Mouse (Mus musculus): Measurements from ENCODE around the gene Cdh26. TPM values are rescaled to one million over a fixed set of nuclear protein-coding genes. Genes with fewer than 3 reads are reported as not detected.

The Cdh26 gene
- polyA plus RNA-seq, 1 experiment from 2014 or later: 0.16 TPM

GRCm38 (mm10) chr2:178420576-178420975, 9.8 kb upstream of the Cdh26 start:
- Histone ChIP-seq H3K4me3 (no peak overlapping the region), H3K27me3 (no peaks in the 10 kb centered on the region), H3K9me3 (no peaks in the 10 kb centered on the region), H3K4me1 (replicated peaks) (peaks cover 30% of the 10 kb centered on the region), H3K9ac (no peak overlapping the region), H3K27ac (no peak overlapping the region), H3K4me2 (no peak overlapping the region), H3K36me3 (peaks cover 5% of the 10 kb centered on the region)
- WGBS: 86% methylated on average over 9 of the region's 9 CpGs
- ATAC-seq (ENCODE audit: low FRiP score): no peak

- 45% methylated on average over 5 of the region's 6 CpGs for WGBS
- Histone ChIP-seq H3K27me3 (no peaks in the 10 kb centered on the region), H3K4me3 (no peak overlapping the region), H3K9me3 (no peaks in the 10 kb centered on the region), H3K4me1 (replicated peaks) (peaks cover 25% of the 10 kb centered on the region), H3K4me2 (no peak overlapping the region), H3K36me3 (peaks cover 5% of the 10 kb centered on the region), H3K9ac (no peak overlapping the region), H3K27ac (0 out of 2 replicates have a peak overlapping the region, but pooled peaks have one; percentile 64)
- 0 out of 2 replicates have a peak, but pooled peaks have one; percentile 32 for ATAC-seq (ENCODE audit: low FRiP score)
These were observed 8.7 kb upstream of the Cdh26 start for GRCm38 (mm10) chr2:178421603-178422002.

GRCm38 (mm10) chr2:178422186-178422585, 8.1 kb upstream of the Cdh26 start:
- no peak overlapping the region for H3K4me2 ChIP-seq
- H3K4me3 ChIP-seq: no peak overlapping the region
- H3K36me3 ChIP-seq: peaks cover 5% of the 10 kb centered on the region
- H3K27me3 ChIP-seq: no peaks in the 10 kb centered on the region
- H3K27ac ChIP-seq: peak overlapping the region; percentile 64
- H3K4me1 ChIP-seq (replicated peaks): peaks cover 22% of the 10 kb centered on the region
- no peak overlapping the region for H3K9ac ChIP-seq
- ATAC-seq (ENCODE audit: low FRiP score): no peak
- H3K9me3 ChIP-seq: no peaks in the 10 kb centered on the region
- WGBS: 53% methylated on average over 2 of the region's 3 CpGs

- H3K9ac ChIP-seq: no peak overlapping the region
- no peak overlapping the region for H3K4me3 ChIP-seq
- no peak overlapping the region for H3K27ac ChIP-seq
- WGBS: 81% methylated on average over 5 of the region's 5 CpGs
- no peak overlapping the region for H3K4me2 ChIP-seq
- no peaks in the 10 kb centered on the region for H3K9me3 ChIP-seq
- H3K4me1 ChIP-seq (replicated peaks): peaks cover 22% of the 10 kb centered on the region
- H3K36me3 ChIP-seq: no peaks in the 10 kb centered on the region; the same call in 1 of the 2 replicates
- H3K27me3 ChIP-seq: no peaks in the 10 kb centered on the region
- ATAC-seq (ENCODE audit: low FRiP score): no peak
These were observed 7.1 kb upstream of the Cdh26 start for GRCm38 (mm10) chr2:178423223-178423622.

GRCm38 (mm10) chr2:178426229-178426628, 4.1 kb upstream of the Cdh26 start:
- no peak overlapping the region for H3K4me3 ChIP-seq
- H3K27ac ChIP-seq: no peak overlapping the region
- no peak overlapping the region for H3K9ac ChIP-seq
- peaks cover 19% of the 10 kb centered on the region for H3K4me1 ChIP-seq (replicated peaks)
- ATAC-seq (ENCODE audit: low FRiP score): no peak; the same call in 1 of the 2 replicates
- no peaks in the 10 kb centered on the region for H3K27me3 ChIP-seq
- 39% methylated on average over 4 of the region's 4 CpGs for WGBS
- H3K4me2 ChIP-seq: no peak overlapping the region
- no peaks in the 10 kb centered on the region for H3K9me3 ChIP-seq
- H3K36me3 ChIP-seq: no peaks in the 10 kb centered on the region

GRCm38 (mm10) chr2:178427181-178427580, 3.1 kb upstream of the Cdh26 start:
- no peak overlapping the region for H3K4me3 ChIP-seq
- WGBS: 89% methylated on average over 5 of the region's 5 CpGs
- no peak for ATAC-seq (ENCODE audit: low FRiP score)
- H3K27me3 ChIP-seq: no peaks in the 10 kb centered on the region
- H3K4me1 ChIP-seq (replicated peaks): peaks cover 14% of the 10 kb centered on the region
- no peaks in the 10 kb centered on the region for H3K36me3 ChIP-seq
- no peaks in the 10 kb centered on the region for H3K9me3 ChIP-seq
- H3K27ac ChIP-seq: no peak overlapping the region
- no peak overlapping the region for H3K9ac ChIP-seq
- no peak overlapping the region for H3K4me2 ChIP-seq

- Histone ChIP-seq H3K4me1 (replicated peaks) (peaks cover 6% of the 10 kb centered on the region), H3K4me3 (no peak overlapping the region), H3K9ac (no peak overlapping the region), H3K27ac (no peak overlapping the region), H3K4me2 (no peak overlapping the region), H3K36me3 (no peaks in the 10 kb centered on the region), H3K27me3 (no peaks in the 10 kb centered on the region), H3K9me3 (no peaks in the 10 kb centered on the region)
- no peak for ATAC-seq (ENCODE audit: low FRiP score)
- WGBS: 84% methylated on average over 9 of the region's 9 CpGs
These were observed 2.1 kb upstream of the Cdh26 start for GRCm38 (mm10) chr2:178428183-178428582.

GRCm38 (mm10) chr2:178428676-178429075, 1.7 kb upstream of the Cdh26 start:
- H3K27me3 ChIP-seq: no peaks in the 10 kb centered on the region
- H3K4me3 ChIP-seq: no peak overlapping the region
- WGBS: 87% methylated on average over 4 of the region's 4 CpGs
- no peak overlapping the region for H3K9ac ChIP-seq
- H3K9me3 ChIP-seq: no peaks in the 10 kb centered on the region
- no peak overlapping the region for H3K4me2 ChIP-seq
- H3K4me1 ChIP-seq (replicated peaks): peaks cover 4% of the 10 kb centered on the region
- no peaks in the 10 kb centered on the region for H3K36me3 ChIP-seq
- no peak overlapping the region for H3K27ac ChIP-seq
- ATAC-seq (ENCODE audit: low FRiP score): no peak

- Histone ChIP-seq H3K4me2 (no peak overlapping the region), H3K4me1 (replicated peaks) (peaks cover 4% of the 10 kb centered on the region), H3K9me3 (no peaks in the 10 kb centered on the region), H3K27me3 (no peaks in the 10 kb centered on the region), H3K27ac (no peak overlapping the region), H3K4me3 (no peak overlapping the region), H3K9ac (no peak overlapping the region), H3K36me3 (no peaks in the 10 kb centered on the region)
- WGBS: 82% methylated on average over 6 of the region's 6 CpGs
- ATAC-seq (ENCODE audit: low FRiP score): no peak
These were observed 905 bp upstream of the Cdh26 start for GRCm38 (mm10) chr2:178429426-178429825.

- no peak overlapping the region for H3K4me2 ChIP-seq
- WGBS: 77% methylated on average over 2 of the region's 2 CpGs
- H3K36me3 ChIP-seq: no peaks in the 10 kb centered on the region
- H3K9me3 ChIP-seq: no peaks in the 10 kb centered on the region
- no peak overlapping the region for H3K9ac ChIP-seq
- H3K27ac ChIP-seq: no peak overlapping the region
- no peaks in the 10 kb centered on the region for H3K27me3 ChIP-seq
- H3K4me3 ChIP-seq: no peak overlapping the region
- ATAC-seq (ENCODE audit: low FRiP score): no peak
- peaks cover 6% of the 10 kb centered on the region for H3K4me1 ChIP-seq (replicated peaks)
These were observed 3.2 kb downstream of the Cdh26 start for GRCm38 (mm10) chr2:178433495-178433894.

GRCm38 (mm10) chr2:178433903-178434302, 3.6 kb downstream of the Cdh26 start:
- Histone ChIP-seq H3K27me3 (no peaks in the 10 kb centered on the region), H3K4me2 (no peak overlapping the region), H3K27ac (no peak overlapping the region), H3K9me3 (no peaks in the 10 kb centered on the region), H3K36me3 (no peaks in the 10 kb centered on the region), H3K9ac (no peak overlapping the region), H3K4me1 (replicated peaks) (peaks cover 6% of the 10 kb centered on the region), H3K4me3 (no peak overlapping the region)
- no peak for ATAC-seq (ENCODE audit: low FRiP score)
- 96% methylated on average over 2 of the region's 2 CpGs for WGBS

GRCm38 (mm10) chr2:178437311-178437710, 7.0 kb downstream of the Cdh26 start:
- 57% methylated on average over 9 of the region's 9 CpGs for WGBS
- H3K4me1 ChIP-seq (replicated peaks): 0 out of 2 replicates have a peak, but pooled peaks cover 2% of the 10 kb centered on the region

GRCm38 (mm10) chr2:178449386-178449785, 19.1 kb downstream of the Cdh26 start:
- H3K4me1 ChIP-seq (replicated peaks): no peaks in the 10 kb centered on the region
- H3K36me3 ChIP-seq: no peaks in the 10 kb centered on the region
- H3K27ac ChIP-seq: no peak overlapping the region
- no peak for ATAC-seq (ENCODE audit: low FRiP score)
- 88% methylated on average over 4 of the region's 4 CpGs for WGBS
- H3K4me2 ChIP-seq: no peak overlapping the region
- H3K9ac ChIP-seq: no peak overlapping the region
- H3K4me3 ChIP-seq: no peak overlapping the region
- no peaks in the 10 kb centered on the region for H3K27me3 ChIP-seq
- H3K9me3 ChIP-seq: no peaks in the 10 kb centered on the region

More at GRCm38 (mm10) chr2:178437311-178437710, 7.0 kb downstream of the Cdh26 start:
- Histone ChIP-seq H3K36me3 (no peaks in the 10 kb centered on the region), H3K4me3 (no peak overlapping the region), H3K9me3 (no peaks in the 10 kb centered on the region), H3K27ac (no peak overlapping the region), H3K9ac (no peak overlapping the region), H3K27me3 (no peaks in the 10 kb centered on the region), H3K4me2 (no peak overlapping the region)
- ATAC-seq (ENCODE audit: low FRiP score): no peak
